In the genomic region with DNA sequence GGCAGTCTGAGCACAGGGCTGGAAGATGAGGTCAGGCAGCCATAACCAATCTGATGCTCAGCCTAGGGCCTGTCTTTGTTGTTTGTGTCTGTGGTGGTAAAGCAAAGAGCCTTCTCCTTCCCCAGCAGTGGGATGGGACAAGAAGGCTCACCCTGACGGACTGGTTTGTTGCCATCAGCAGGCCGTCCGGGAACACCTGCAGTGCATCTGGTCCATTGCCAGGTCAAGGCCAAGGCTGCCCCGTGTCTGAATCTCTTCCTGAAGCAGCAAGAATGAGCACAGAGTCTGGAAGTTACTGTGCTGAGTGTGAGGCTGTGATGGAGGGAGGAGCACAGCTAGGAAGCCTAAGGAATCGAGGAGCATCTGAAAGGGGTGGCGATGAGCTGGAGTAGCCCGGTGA, we compare ENCODE assay signal across 16 mouse cellular contexts.
DNase-seq lines count a peak whose midpoint lies in the region; ATAC-seq and TF ChIP-seq lines count a peak whose summit lies in the region.
"Had no signal": no experiment of that assay in that cellular context is flagged by ENCODE, and none has a peak within 500 bp of the region (broad histone marks: within the 10 kb centered on the region; RNA-seq: fewer than 3 reads in every experiment).

No protein-coding gene starts in this region.

- no peak for TF ChIP-seq CTCF in hindbrain, postnatal 0 days (IDR thresholded peaks at IDR 0.05; ENCODE audit: low read depth)

- no peaks in the 10 kb centered on the region for H3K27me3 ChIP-seq in hindbrain, postnatal 0 days (ENCODE audit: insufficient read depth, low read length)
- H3K27me3 ChIP-seq in hindbrain, embryonic 12.5 days: no peaks in the 10 kb centered on the region
- peaks cover under 1% of the 10 kb centered on the region; the same call in 1 of the 2 replicates for H3K27me3 ChIP-seq in embryonic facial prominence, embryonic 13.5 days

- no peaks in the 10 kb centered on the region for H3K9me3 ChIP-seq in hindbrain, postnatal 0 days (ENCODE audit: low read length)
- H3K9me3 ChIP-seq in hindbrain, embryonic 12.5 days (replicated peaks): no peaks in the 10 kb centered on the region
- H3K9me3 ChIP-seq in embryonic facial prominence, embryonic 13.5 days: no peaks in the 10 kb centered on the region
- H3K9me3 ChIP-seq: embryonic facial prominence, embryonic 12.5 days; heart, embryonic 12.5 days had no signal

- no peaks in the 10 kb centered on the region for H3K36me3 ChIP-seq in hindbrain, postnatal 0 days (ENCODE audit: insufficient read depth, low read length)
- H3K36me3 ChIP-seq in hindbrain, embryonic 12.5 days: no peaks in the 10 kb centered on the region
- no peaks in the 10 kb centered on the region for H3K36me3 ChIP-seq in embryonic facial prominence, embryonic 13.5 days
- H3K36me3 ChIP-seq: embryonic facial prominence, embryonic 12.5 days; heart, embryonic 12.5 days had no signal

- ATAC-seq in hindbrain, postnatal 0 days: 0 out of 2 replicates have a peak, but pooled peaks have one; percentile 21
- ATAC-seq in hindbrain, embryonic 12.5 days (ENCODE audit: low FRiP score): no peak
- ATAC-seq in embryonic facial prominence, embryonic 13.5 days (ENCODE audit: insufficient number of reproducible peaks, insufficient read depth, low FRiP score, low TSS enrichment, low read depth): no peak
- ATAC-seq: forebrain, embryonic 14.5 days; inflammation-experienced regulatory T-cells, adult 6 months; intestine, postnatal 0 days had no signal

- no peak overlapping the region for H3K4me3 ChIP-seq in hindbrain, postnatal 0 days (ENCODE audit: low read length)
- no peak overlapping the region for H3K4me3 ChIP-seq in hindbrain, embryonic 12.5 days
- H3K4me3 ChIP-seq in embryonic facial prominence, embryonic 13.5 days: no peak overlapping the region
- H3K4me3 ChIP-seq: embryonic facial prominence, embryonic 12.5 days; heart, embryonic 12.5 days had no signal

- H3K9ac ChIP-seq in hindbrain, postnatal 0 days (replicated peaks; ENCODE audit: low read length): no peak overlapping the region
- no peak overlapping the region for H3K9ac ChIP-seq in hindbrain, embryonic 12.5 days
- 0 out of 2 replicates have a peak overlapping the region, but pooled peaks have one; percentile 16 for H3K9ac ChIP-seq in embryonic facial prominence, embryonic 13.5 days
- H3K9ac ChIP-seq: embryonic facial prominence, embryonic 12.5 days; heart, embryonic 12.5 days had no signal

- H3K4me1 ChIP-seq in hindbrain, postnatal 0 days (ENCODE audit: insufficient read depth, low read length): 0 out of 2 replicates have a peak, but pooled peaks cover 4% of the 10 kb centered on the region
- H3K4me1 ChIP-seq in hindbrain, embryonic 12.5 days: peaks cover 13% of the 10 kb centered on the region
- peaks cover 57% of the 10 kb centered on the region for H3K4me1 ChIP-seq in embryonic facial prominence, embryonic 13.5 days

- no peak overlapping the region for H3K27ac ChIP-seq in hindbrain, postnatal 0 days
- no peak overlapping the region for H3K27ac ChIP-seq in hindbrain, embryonic 12.5 days
- H3K27ac ChIP-seq in embryonic facial prominence, embryonic 13.5 days: no peak overlapping the region
- H3K27ac ChIP-seq: embryonic facial prominence, embryonic 12.5 days; gastrocnemius, adult 2 months had no signal

- DNase-seq in cerebellum, postnatal 10 days: peak; percentile 50
- no peak for DNase-seq in cerebellum, adult 11-12 months
- no peak for DNase-seq in hindbrain, postnatal 0 days (ENCODE audit: low spot score)
- DNase-seq in embryo, embryonic 9.5 days (ENCODE audit: extremely low spot score): no peak
- DNase-seq in kidney, adult 11 months: no peak
- DNase-seq: B cell, adult 2 months; cerebellum, adult 11 months; gastrocnemius, postnatal 25 days had no signal

- no peak overlapping the region for H3K4me2 ChIP-seq in hindbrain, postnatal 0 days (ENCODE audit: low read depth, low read length)
- H3K4me2 ChIP-seq in hindbrain, embryonic 12.5 days (replicated peaks): no peak overlapping the region
- H3K4me2 ChIP-seq in embryonic facial prominence, embryonic 13.5 days: no peak overlapping the region
- H3K4me2 ChIP-seq: embryonic facial prominence, embryonic 12.5 days; heart, embryonic 12.5 days had no signal

- WGBS in hindbrain, postnatal 0 days: 61% methylated on average over 7 of the region's 7 CpGs
- WGBS in hindbrain, embryonic 12.5 days: 78% methylated on average over 7 of the region's 7 CpGs
- 78% methylated on average over 7 of the region's 7 CpGs for WGBS in embryonic facial prominence, embryonic 13.5 days

Comparison
In these comparisons a context has a peak if more than half of its experiments do, and no peak if none do; other contexts are left out.
1. DNase-seq: peak in cerebellum, postnatal 10 days (2 of 2); none in cerebellum, adult 11-12 months (single experiment), hindbrain, postnatal 0 days (single experiment), embryo, embryonic 9.5 days (single experiment) and kidney, adult 11 months (single experiment).